Mouse (Mus musculus) cerebellum, adult 18-20 months (tissue): Measurements from ENCODE around the gene Taf1a.
"Not testable (repeated sequence)": the region's sequence is repeated elsewhere in the genome, so short reads cannot be mapped to it uniquely, and the experiment has no call there.

ENCODE experiments used
- DNase-seq, 2 experiments: peaks; one replicate each; pipeline ENCODE4 v3.0.0; 2021

Gene Taf1a

DNA sequence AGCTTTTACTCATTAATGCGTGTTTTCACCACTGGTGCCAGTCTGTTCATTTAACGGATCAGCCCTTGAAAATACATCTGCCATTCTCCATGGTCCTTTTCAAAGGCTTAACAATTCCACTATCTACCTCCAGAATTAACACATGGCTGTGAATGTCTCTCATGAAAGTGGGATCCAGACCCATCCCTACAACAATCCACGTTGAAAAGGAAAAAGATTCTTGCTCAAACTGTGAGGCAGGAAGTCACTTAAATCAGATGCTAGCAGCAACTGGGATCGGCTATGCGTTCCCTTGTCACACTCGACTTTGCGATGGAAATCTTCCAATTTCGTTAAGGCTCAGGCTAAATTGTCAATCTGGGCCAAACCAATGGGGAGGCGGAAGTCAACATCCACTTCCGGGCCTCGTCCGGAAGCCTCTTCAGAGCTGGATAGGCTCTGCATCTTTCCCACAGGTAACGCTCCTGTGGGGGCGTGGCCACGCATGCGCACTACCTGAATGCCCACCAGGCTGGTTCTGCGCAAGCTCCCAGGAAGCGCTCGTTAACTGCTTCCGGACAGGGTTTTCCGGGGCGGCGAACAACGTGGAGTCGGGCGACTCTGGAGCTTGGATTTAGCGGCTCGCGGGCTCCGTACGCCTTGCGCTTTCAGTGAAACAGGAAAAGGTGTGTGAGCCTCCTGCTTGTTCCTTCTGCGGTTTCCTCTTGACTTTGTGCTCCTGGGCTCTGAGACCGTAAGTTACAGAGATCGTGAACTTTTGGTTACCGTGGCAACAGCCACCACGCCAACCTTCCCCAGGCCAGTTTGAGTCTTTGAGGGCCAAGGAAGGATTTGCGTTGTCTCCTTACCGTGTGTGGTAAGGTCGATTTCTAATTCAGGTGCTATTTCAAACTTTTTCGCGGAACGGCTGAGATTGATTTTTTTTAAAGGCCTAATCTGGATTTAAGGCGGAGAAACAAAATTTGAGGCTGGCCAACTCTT, at the start of gene Taf1a:
Gene Taf1a, plus strand, starts transcription at position 556 of the 981 bp plus-strand sequence.
- peak; percentile 94 to 95 for DNase-seq

- DNase-seq: not testable (repeated sequence)
Observed at GRCm38 (mm10) chr1:183342902-183343301, 45.9 kb upstream of the Taf1a start.

GRCm38 (mm10) chr1:183344886-183345816, 43.6 kb upstream of the Taf1a start:
- DNase-seq: peak; percentile 86 to 88

DNA sequence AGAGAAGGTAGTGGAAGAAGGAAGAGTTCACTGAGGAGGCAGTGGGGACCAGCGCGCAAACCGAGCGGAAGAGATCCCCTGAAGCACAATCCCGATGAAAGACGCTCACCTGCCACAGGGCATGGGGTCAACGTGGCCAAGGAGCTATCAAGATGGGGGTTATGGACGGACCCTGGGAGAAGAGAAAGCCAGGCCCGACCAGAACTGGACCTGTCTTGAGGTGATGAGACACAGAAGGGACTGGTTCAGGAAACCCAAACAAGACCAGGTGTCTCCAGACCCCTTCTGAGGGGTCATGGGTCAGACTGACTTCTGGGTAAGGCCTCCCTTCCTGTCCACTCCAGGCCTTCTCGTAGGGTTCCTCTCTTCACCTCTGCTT, 43.0 kb upstream of the Taf1a start:
- no peak for DNase-seq

DNA sequence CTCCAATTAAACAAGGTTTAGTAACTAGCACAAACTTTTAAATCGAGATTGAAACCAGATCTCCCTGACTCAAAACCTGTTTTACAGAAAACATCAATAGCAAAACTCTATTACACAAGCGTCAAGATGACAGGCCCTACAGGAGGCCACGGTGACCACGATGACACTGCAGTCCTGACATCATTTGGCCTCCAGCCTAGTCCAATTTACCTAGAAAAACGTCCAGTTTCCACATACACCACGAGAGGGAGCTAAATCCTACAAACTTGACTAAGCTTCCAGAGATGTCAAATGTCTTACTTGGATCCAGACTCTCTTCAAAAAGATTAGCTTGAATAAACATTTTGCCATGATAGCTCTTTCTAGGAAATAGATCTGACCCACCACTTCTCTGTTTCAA, 38.9 kb upstream of the Taf1a start:
- peak; percentile 69 to 71 for DNase-seq

DNA sequence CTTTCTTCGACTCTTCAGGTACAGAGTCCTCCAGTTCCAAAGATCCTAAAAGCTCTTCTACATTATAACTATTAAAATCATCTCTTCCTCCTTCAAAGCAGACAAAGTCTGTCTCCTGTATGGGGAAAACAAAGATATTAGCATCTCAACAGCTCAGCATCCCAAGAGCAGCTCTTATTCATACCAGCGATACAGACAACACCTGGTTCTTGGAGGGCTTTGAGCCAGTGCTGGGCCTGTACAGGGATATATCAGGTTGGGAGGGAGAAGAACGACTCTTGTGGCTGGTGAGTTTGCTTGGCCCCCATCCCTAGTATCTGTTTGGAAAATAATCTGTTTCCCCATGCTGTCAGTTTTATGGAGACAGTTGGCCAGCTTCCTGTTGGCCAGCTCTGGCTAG, 29.9 kb upstream of the Taf1a start:
- DNase-seq: no peak

DNA sequence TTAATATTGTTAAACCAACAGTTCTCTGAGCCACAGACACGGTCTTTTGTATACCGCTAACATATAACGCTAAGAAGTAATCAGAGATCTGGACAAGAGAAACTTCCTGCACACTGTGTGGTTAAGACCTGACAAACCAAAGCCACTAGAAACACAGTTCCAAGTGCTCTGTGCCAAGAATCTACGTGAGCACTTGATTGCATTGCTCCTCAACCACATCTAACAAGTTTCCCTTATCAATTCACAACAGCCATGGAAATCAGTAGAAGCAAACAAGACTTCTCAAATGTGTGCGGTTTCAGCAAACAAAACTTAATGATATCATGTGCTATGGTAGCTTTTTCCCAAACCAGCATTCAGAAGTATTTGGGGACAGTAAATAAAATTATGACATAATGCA, 26.5 kb upstream of the Taf1a start:
- no peak for DNase-seq

- DNase-seq: no peak
Observed at GRCm38 (mm10) chr1:183362729-183363576, 25.8 kb upstream of the Taf1a start.

DNA sequence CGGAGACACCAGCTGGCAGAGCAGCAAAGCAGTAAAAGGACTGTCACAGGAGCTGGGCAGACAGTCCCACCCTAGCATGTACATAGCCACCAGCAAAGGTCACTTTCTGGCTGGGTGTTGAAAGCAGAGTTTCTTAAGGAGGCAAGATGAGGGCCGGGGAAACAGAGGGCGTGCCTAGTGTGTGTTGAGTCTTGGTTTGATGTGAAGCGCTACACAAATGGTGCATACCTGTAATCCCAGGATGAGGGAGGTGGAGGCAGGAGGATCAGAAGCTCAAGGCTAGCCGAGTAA, 25.3 kb upstream of the Taf1a start:
- no peak for DNase-seq

- no peak for DNase-seq
Observed at GRCm38 (mm10) chr1:183366361-183366760, 22.4 kb upstream of the Taf1a start.

- DNase-seq: peak; percentile 55 to 56
Observed at GRCm38 (mm10) chr1:183368601-183369400, 20.0 kb upstream of the Taf1a start.

DNA sequence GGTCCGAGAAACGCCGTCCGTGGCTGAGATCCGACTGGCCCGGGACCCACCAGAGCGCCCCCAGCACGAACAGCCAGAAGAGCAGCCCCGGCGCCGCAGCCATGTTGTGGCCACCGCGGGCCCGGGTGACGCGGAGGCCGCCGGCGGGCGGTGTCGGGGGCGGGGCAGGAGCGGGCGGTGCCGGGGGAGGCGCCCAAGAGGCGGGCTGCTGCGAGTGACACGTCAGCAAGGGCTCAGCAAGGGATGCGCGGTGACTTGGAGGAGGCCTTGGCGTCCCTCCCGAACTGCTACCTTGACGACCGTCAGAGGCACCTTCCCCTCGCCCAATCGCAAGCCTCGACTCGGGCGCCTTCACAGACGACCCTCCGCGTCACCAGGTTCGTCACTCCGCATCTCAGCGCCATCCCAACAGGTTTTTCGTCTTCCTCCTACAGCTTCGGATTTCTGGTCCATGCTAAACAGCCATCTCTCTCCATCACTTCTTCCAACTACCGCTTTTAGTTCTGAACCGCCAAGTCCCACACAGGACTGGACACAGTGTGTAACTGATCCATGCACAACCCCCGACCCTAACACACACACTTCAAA, 19.3 kb upstream of the Taf1a start, which contains the start of gene Mia3:
Gene Mia3, minus strand, starts transcription at position 127 of the 588 bp plus-strand sequence.
- peak; percentile 99 to 100 for DNase-seq

DNA sequence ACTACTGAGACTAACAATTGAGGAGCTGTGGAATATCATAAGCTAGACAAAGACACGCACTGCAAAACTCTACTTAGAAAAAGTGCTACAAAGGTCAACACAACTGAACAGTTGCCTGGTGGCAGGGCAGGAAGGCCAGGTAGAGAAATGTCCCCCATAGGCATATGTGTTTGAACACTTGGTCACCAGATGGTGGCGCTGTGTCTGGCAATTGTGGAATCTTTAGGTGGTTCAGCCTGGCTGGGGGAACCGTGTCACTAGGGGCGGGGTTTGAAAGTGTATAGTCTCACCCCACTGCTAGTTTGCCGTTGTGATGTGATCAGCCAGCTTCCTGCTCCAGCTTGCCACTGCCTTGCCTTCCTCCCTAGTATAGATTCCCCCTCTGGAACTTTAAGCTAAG, 14.1 kb upstream of the Taf1a start:
- no peak for DNase-seq

DNA sequence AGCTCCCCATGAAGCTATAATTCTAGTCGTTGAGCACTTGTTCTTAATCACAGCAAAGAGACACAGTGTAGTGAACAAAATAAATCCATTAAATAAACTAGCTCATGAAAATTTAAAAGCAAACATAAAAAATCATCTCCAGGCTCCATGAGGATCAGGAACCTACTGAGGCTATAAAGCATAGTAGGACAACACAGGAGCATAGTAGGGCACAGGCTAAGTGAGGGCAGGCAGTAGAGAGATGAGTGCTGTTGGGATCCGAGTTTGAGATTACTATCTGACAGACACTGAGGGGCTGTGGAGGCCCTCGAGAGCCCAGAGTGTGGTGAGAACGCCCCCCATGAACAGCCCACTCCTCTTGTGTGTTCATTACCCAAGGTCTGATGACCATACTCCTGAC, 11.7 kb upstream of the Taf1a start:
- DNase-seq: no peak

DNA sequence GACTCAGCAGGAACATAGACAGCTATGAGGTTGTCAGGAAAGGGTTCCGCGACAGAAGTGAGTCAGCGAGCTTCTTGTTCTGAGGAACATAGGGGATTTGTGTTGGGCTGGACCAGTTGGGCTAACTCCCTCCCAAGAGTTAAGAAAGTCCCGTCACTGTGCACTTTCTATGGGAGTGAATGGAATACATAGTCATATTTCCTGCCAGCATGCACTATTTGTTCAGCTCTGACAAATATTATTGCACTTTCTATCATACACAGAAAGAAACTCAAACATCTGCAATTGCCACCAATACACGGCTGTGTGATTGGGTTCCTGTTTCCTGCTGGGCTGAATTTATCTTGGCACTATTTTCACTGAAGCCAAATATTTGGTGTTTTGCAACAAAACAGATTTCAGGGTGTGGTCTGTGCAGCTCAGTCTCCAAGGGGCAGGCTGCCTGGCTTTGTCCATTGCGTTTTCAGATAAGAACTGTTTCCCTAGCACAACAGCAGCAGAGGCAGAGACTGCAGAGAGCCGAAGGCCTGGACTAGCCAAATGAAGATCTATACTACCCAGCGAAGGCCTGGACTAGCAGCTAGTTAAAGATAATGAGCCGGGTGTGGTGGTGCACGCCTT, 10.3 kb upstream of the Taf1a start:
- no peak for DNase-seq

DNA sequence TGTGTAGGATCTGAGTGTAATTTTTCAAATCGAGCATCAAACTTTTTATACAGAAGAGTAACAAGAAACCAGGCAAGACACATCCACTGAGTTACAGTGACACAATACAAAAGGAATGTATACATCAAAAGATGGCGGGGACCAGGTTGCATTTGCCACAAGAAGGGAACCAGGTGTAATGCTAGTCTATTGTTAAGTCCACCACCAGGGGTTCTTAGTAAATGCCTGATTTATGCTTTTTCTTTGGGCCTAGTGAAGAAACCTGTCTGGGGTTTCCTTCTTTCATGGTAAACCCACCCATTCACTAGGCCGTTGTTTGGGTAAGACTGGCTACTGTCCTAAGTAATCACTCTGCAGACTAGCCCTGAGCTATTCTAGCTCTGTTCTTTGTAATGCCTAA, 9.4 kb upstream of the Taf1a start:
- not testable (repeated sequence) for DNase-seq

- DNase-seq: no peak
Observed at GRCm38 (mm10) chr1:183381816-183382215, 7.0 kb upstream of the Taf1a start.

GRCm38 (mm10) chr1:183382621-183383020, 6.2 kb upstream of the Taf1a start:
- DNase-seq: no peak

- DNase-seq: not testable (repeated sequence)
Observed at GRCm38 (mm10) chr1:183387421-183387820, 1.4 kb upstream of the Taf1a start.

DNA sequence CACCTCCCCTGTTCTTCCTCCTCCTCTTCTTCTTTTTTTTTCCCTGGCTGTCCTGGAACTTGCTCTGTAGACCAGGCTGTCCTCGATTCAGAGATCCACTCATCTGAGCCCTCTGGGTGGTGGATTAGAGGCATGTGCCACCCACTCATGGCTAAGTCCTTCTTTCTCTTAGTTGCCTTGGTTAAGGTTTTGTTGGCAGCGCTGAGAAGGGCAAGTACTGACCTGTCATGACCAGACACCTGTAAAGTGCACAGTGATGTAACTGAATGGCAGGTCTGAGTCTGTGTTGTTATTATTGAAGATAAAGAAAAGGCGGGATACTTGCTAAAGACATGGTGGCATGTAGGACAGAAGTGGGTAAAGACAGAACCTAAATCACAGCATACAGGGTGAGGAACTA, 14.6 kb downstream of the Taf1a start:
- no peak for DNase-seq
